Comparison of ENCODE assay signal across 8 mouse cellular contexts in genomic region chr14:25695059-25695458, GRCm38 (mm10). TPM values are rescaled to one million over a fixed set of nuclear protein-coding genes. Genes with fewer than 3 reads are reported as not detected.
A peak's percentile ranks its signal among the peaks of the same experiment; 100 is the strongest.
DNase-seq lines count a peak whose midpoint lies in the region; ATAC-seq lines count a peak whose summit lies in the region.

No protein-coding gene starts in this region.

- H3K27ac ChIP-seq in kidney, embryonic 15.5 days = no peak overlapping the region
- no peak overlapping the region for H3K27ac ChIP-seq in hindbrain, embryonic 15.5 days (replicated peaks)
- no peak overlapping the region for H3K27ac ChIP-seq in midbrain, embryonic 15.5 days

- ATAC-seq in kidney, embryonic 15.5 days (replicated peaks; ENCODE audit: low FRiP score) = no peak
- no peak for ATAC-seq in hindbrain, embryonic 15.5 days (ENCODE audit: low FRiP score, low read depth)
- ATAC-seq in midbrain, embryonic 15.5 days (replicated peaks) = no peak

- peaks cover 42% of the 10 kb centered on the region for H3K36me3 ChIP-seq in kidney, embryonic 15.5 days
- peaks cover 21% of the 10 kb centered on the region for H3K36me3 ChIP-seq in hindbrain, embryonic 15.5 days
- peaks cover 23% of the 10 kb centered on the region; the same call in 1 of the 2 replicates for H3K36me3 ChIP-seq in midbrain, embryonic 15.5 days (replicated peaks)

- peak overlapping the region; percentile 91 for H3K4me2 ChIP-seq in kidney, embryonic 15.5 days
- H3K4me2 ChIP-seq in hindbrain, embryonic 15.5 days = peak overlapping the region; percentile 94
- H3K4me2 ChIP-seq in midbrain, embryonic 15.5 days = peak overlapping the region; percentile 83

- no peaks in the 10 kb centered on the region for H3K27me3 ChIP-seq in kidney, embryonic 15.5 days
- H3K27me3 ChIP-seq in hindbrain, embryonic 15.5 days = no peaks in the 10 kb centered on the region
- H3K27me3 ChIP-seq in midbrain, embryonic 15.5 days (replicated peaks) = no peaks in the 10 kb centered on the region

- H3K4me3 ChIP-seq in kidney, embryonic 15.5 days (replicated peaks) = peak overlapping the region; percentile 62
- peak overlapping the region; percentile 88 for H3K4me3 ChIP-seq in hindbrain, embryonic 15.5 days
- peak overlapping the region; percentile 78 for H3K4me3 ChIP-seq in midbrain, embryonic 15.5 days

- peaks cover 27% of the 10 kb centered on the region for H3K4me1 ChIP-seq in kidney, embryonic 15.5 days
- peaks cover 25% of the 10 kb centered on the region for H3K4me1 ChIP-seq in hindbrain, embryonic 15.5 days (replicated peaks)
- H3K4me1 ChIP-seq in midbrain, embryonic 15.5 days = peaks cover 26% of the 10 kb centered on the region

- 54% methylated on average over 6 of the region's 6 CpGs for WGBS in kidney, embryonic 15.5 days
- WGBS in hindbrain, embryonic 15.5 days = 69% methylated on average over 6 of the region's 6 CpGs
- 74% methylated on average over 6 of the region's 6 CpGs for WGBS in midbrain, embryonic 15.5 days

- H3K9ac ChIP-seq in kidney, embryonic 15.5 days = peak overlapping the region; percentile 65
- peak overlapping the region; percentile 81 for H3K9ac ChIP-seq in hindbrain, embryonic 15.5 days
- H3K9ac ChIP-seq in midbrain, embryonic 15.5 days = peak overlapping the region; percentile 17; the same call in 1 of the 2 replicates

- no peak for DNase-seq in kidney, adult 11 months
- DNase-seq in c-Kit-positive CD71-negative TER-119-negative erythroid progenitor cells, embryonic 14.5 days (ENCODE audit: low read depth) = peak; percentile 46
- no peak for DNase-seq in right cerebral cortex, postnatal 10 days (ENCODE audit: low spot score in 2 of 2)
- DNase-seq in adrenal gland, postnatal 25 days = no peak
- DNase-seq in adipocyte (ENCODE audit: low spot score) = no peak

- no peaks in the 10 kb centered on the region for H3K9me3 ChIP-seq in kidney, embryonic 15.5 days (replicated peaks)
- no peaks in the 10 kb centered on the region for H3K9me3 ChIP-seq in hindbrain, embryonic 15.5 days
- no peaks in the 10 kb centered on the region for H3K9me3 ChIP-seq in midbrain, embryonic 15.5 days

RNA-seq across cellular contexts. Expression of gene Ppif, which starts 1.1 kb away (rescaled TPM):
- polyA plus RNA-seq in kidney, embryonic 15.5 days (2015; fragmentation: Nextera tagmentation; extraction: Ambion mirVana) = 41.5 and 42.1 TPM in 2 replicates
- 33.2 and 40.7 TPM in 2 replicates for polyA plus RNA-seq in hindbrain, embryonic 15.5 days (2015; fragmentation: Nextera tagmentation; extraction: Ambion mirVana)
- polyA plus RNA-seq in midbrain, embryonic 15.5 days (2015; fragmentation: Nextera tagmentation; extraction: Ambion mirVana) = 30.6 and 32.0 TPM in 2 replicates
- total RNA-seq in adrenal gland, postnatal 25 days (2021) = 29.4 and 35.9 TPM in 2 replicates

Comparison
In these comparisons a context has a peak if more than half of its experiments do, and no peak if none do; other contexts are left out.
1. H3K9ac ChIP-seq: peak in every context shown above with its lines; median percentile 81 in hindbrain, embryonic 15.5 days; 65 in kidney, embryonic 15.5 days; 17 in midbrain, embryonic 15.5 days.